Mouse (Mus musculus) stomach, postnatal 0 days (tissue): ENCODE data around the gene Phldb1. TPM values are rescaled to one million over a fixed set of nuclear protein-coding genes. Genes with fewer than 3 reads are reported as not detected.

Experiments used
- ATAC-seq: fragments of 200-750 bp; cut with Nextera tagmentation; 2 replicates; pipeline ENCODE4 v1.8.0; 2017; ENCODE audit not compliant: low FRiP score, low TSS enrichment
- DNase-seq: peaks from one replicate; pipeline ENCODE4 v3.0.0-alpha.2; 2016; ENCODE audit warnings: low spot score
- H3K27ac ChIP-seq: fragments of 300-500 bp; sonication (generic); replicated peaks from 2 replicates; pipeline ENCODE4 v1.5.1; 2014; ENCODE audit warnings: mild to moderate bottlenecking, control low read depth
- H3K27me3 ChIP-seq: fragments of 300-500 bp; sonication (generic); 2 replicates; pipeline ENCODE4 v1.6.1; 2014; ENCODE audit warnings: low read length; ENCODE audit not compliant: control insufficient read depth, insufficient read depth
- H3K36me3 ChIP-seq: fragments of 300-500 bp; sonication (generic); 2 replicates; pipeline ENCODE4 v1.6.1; 2014; ENCODE audit warnings: low read length, mixed read lengths; ENCODE audit not compliant: control insufficient read depth, insufficient read depth
- H3K4me1 ChIP-seq: fragments of 300-500 bp; sonication (generic); replicated peaks from 2 replicates; pipeline ENCODE4 v1.6.1; 2014; ENCODE audit warnings: antibody characterized with exemption; ENCODE audit not compliant: control insufficient read depth, insufficient read depth
- H3K4me2 ChIP-seq: fragments of 300-500 bp; sonication (generic); replicated peaks from 2 replicates; pipeline ENCODE4 v1.6.1; 2014; ENCODE audit warnings: low read depth, mild to moderate bottlenecking, control low read depth, moderate library complexity
- H3K4me3 ChIP-seq: fragments of 300-500 bp; sonication (generic); 2 replicates; pipeline ENCODE4 v1.5.1; 2014; ENCODE audit warnings: low read depth, low read length, control low read depth
- H3K9ac ChIP-seq: fragments of 300-500 bp; sonication (generic); 2 replicates; pipeline ENCODE4 v1.6.1; 2014; ENCODE audit warnings: mild to moderate bottlenecking, low read length, control low read depth, mixed read lengths
- H3K9me3 ChIP-seq: fragments of 300-500 bp; sonication (generic); 2 replicates; pipeline ENCODE4 v1.6.1; 2016; ENCODE audit warnings: low read length; ENCODE audit not compliant: control insufficient read depth
- CTCF ChIP-seq: IDR thresholded peaks from 2 replicates; pipeline ENCODE4 v1.5.1; 2016; ENCODE audit warnings: antibody characterized with exemption, low read depth, mild to moderate bottlenecking, moderate library complexity
- EP300 ChIP-seq: optimal IDR thresholded peaks from 2 replicates; pipeline ENCODE3; 2016; ENCODE audit warnings: antibody characterized with exemption
- WGBS: fragments of 180-500 bp; shearing (Covaris S2); extraction: QIAGEN DNeasy Blood & Tissue Kit; methylation state at CpG from one replicate; pipeline ENCODE4 v1.1.7; 2014; 5-methylcytosine and 5-hydroxymethylcytosine counted together
- polyA plus RNA-seq: library from polyadenylated mRNA; unstranded; fragments of >200 nt; fragmentation: Nextera tagmentation; extraction: Ambion mirVana; gene quantifications from 2 replicates; pipeline ENCODE4 v1.2.1, GENCODE M21; 2015

Gene Phldb1
- polyA plus RNA-seq, 1 experiment from 2014 or later = 14.9 TPM

- Histone ChIP-seq H3K27ac (no peak overlapping the region), H3K4me3 (no peak overlapping the region), H3K9ac (no peak overlapping the region), H3K27me3 (no peaks in the 10 kb centered on the region), H3K4me2 (no peak overlapping the region), H3K4me1 (no peaks in the 10 kb centered on the region), H3K9me3 (no peaks in the 10 kb centered on the region), H3K36me3 (no peaks in the 10 kb centered on the region)
- 66% methylated on average over 2 of the region's 2 CpGs for WGBS
- DNase-seq (no peak), ATAC-seq (no peak)
- TF ChIP-seq CTCF (no peak), EP300 (no peak)
Observed at GRCm38 (mm10) chr9:44672291-44672865, 62.6 kb downstream of the Phldb1 start.

- no peaks in the 10 kb centered on the region for H3K4me1 ChIP-seq
- 85% methylated on average over 5 of the region's 5 CpGs for WGBS
- DNase-seq (no peak), ATAC-seq (no peak)
- no peaks in the 10 kb centered on the region for H3K9me3 ChIP-seq
- H3K27me3 ChIP-seq = no peaks in the 10 kb centered on the region
- H3K27ac ChIP-seq = no peak overlapping the region
- H3K9ac ChIP-seq = no peak overlapping the region
- TF ChIP-seq EP300 (no peak), CTCF (no peak)
- no peak overlapping the region for H3K4me3 ChIP-seq
- H3K36me3 ChIP-seq = no peaks in the 10 kb centered on the region
- no peak overlapping the region for H3K4me2 ChIP-seq
Observed at GRCm38 (mm10) chr9:44671416-44671815, 63.6 kb downstream of the Phldb1 start.

GRCm38 (mm10) chr9:44663706-44664105, 71.3 kb downstream of the Phldb1 start:
- H3K27ac ChIP-seq = no peak overlapping the region
- no peak overlapping the region for H3K4me3 ChIP-seq
- no peak overlapping the region for H3K9ac ChIP-seq
- 78% methylated on average over 6 of the region's 6 CpGs for WGBS
- ATAC-seq = no peak
- no peaks in the 10 kb centered on the region for H3K27me3 ChIP-seq
- H3K4me2 ChIP-seq = no peak overlapping the region
- DNase-seq = no peak
- no peaks in the 10 kb centered on the region for H3K9me3 ChIP-seq
- H3K4me1 ChIP-seq = no peaks in the 10 kb centered on the region
- TF ChIP-seq CTCF = no peak
- TF ChIP-seq EP300 = no peak
- H3K36me3 ChIP-seq = no peaks in the 10 kb centered on the region

GRCm38 (mm10) chr9:44655098-44656066, 79.6 kb downstream of the Phldb1 start:
- Histone ChIP-seq H3K27ac (no peak overlapping the region; the same call in 1 of the 2 replicates), H3K27me3 (no peaks in the 10 kb centered on the region), H3K36me3 (no peaks in the 10 kb centered on the region), H3K4me1 (0 out of 2 replicates have a peak, but pooled peaks cover 3% of the 10 kb centered on the region), H3K4me3 (peak overlapping the region; percentile 24), H3K4me2 (peak overlapping the region; percentile 51), H3K9ac (no peak overlapping the region; the same call in 1 of the 2 replicates), H3K9me3 (no peaks in the 10 kb centered on the region)
- ATAC-seq (peak; percentile 64), DNase-seq (peak; percentile 58)
- 20% methylated on average over 26 of the region's 26 CpGs for WGBS
- TF ChIP-seq EP300 (no peak), CTCF (peak; percentile 90)

DNA sequence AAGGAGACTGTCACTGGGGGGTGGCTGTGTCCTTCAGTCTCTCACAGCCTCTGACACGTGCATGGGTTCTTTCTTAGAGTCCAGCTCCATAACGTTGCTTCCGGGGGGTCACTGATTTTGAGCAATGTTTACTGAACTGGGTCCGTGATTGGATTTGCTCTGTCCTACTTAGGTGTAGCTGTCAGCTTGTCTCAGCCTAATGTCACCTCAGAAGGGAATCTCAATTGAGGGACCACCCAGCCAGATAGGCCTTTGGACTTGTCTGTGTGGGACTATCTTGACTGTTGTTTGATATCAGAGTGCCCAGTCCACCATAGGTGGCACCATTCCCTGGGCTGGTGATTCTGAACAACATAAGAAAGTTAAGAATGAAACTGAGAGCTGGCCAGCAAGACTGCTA, 81.1 kb downstream of the Phldb1 start:
- Histone ChIP-seq H3K27ac (no peak overlapping the region), H3K9ac (no peak overlapping the region), H3K36me3 (no peaks in the 10 kb centered on the region), H3K4me1 (0 out of 2 replicates have a peak, but pooled peaks cover 3% of the 10 kb centered on the region), H3K4me2 (no peak overlapping the region), H3K27me3 (no peaks in the 10 kb centered on the region), H3K4me3 (no peak overlapping the region), H3K9me3 (no peaks in the 10 kb centered on the region)
- 77% methylated on average over 4 of the region's 4 CpGs for WGBS
- no peak for TF ChIP-seq CTCF
- TF ChIP-seq EP300 = no peak
- ATAC-seq = no peak
- DNase-seq = no peak
